Mouse (Mus musculus): ENCODE data around the gene Gm10645. TPM values are rescaled to one million over a fixed set of nuclear protein-coding genes. Genes with fewer than 3 reads are reported as not detected.
A peak's percentile ranks its signal among the peaks of the same experiment; 100 is the strongest.

Gm10645 gene
- polyA plus RNA-seq, 1 experiment from 2014 or later: 0.80 TPM

GRCm38 (mm10) chr8:83167932-83168331, 2.0 kb upstream of the Gm10645 start:
- H3K27ac ChIP-seq (replicated peaks): no peak overlapping the region
- H3K4me3 ChIP-seq: no peak overlapping the region
- peaks cover 36% of the 10 kb centered on the region for H3K27me3 ChIP-seq (replicated peaks)
- H3K4me2 ChIP-seq: no peak overlapping the region
- H3K36me3 ChIP-seq: no peaks in the 10 kb centered on the region
- peaks cover 5% of the 10 kb centered on the region for H3K4me1 ChIP-seq
- no peak for ATAC-seq (ENCODE audit: extremely low read depth, insufficient number of reproducible peaks, low FRiP score, low TSS enrichment)
- no peaks in the 10 kb centered on the region for H3K9me3 ChIP-seq
- WGBS: 48% methylated on average over 3 of the region's 3 CpGs
- H3K9ac ChIP-seq: no peak overlapping the region

GRCm38 (mm10) chr8:83165235-83165930, 587 bp downstream of the Gm10645 start, which contains the start of gene Tbc1d9:
Gene Tbc1d9 (plus strand): TSS chr8:83165352.
- WGBS: under 1% methylated on average over 63 of the region's 63 CpGs
- H3K4me1 ChIP-seq: peaks cover 5% of the 10 kb centered on the region
- ATAC-seq (ENCODE audit: extremely low read depth, insufficient number of reproducible peaks, low FRiP score, low TSS enrichment): peak; percentile 77; the same call in 1 of the 2 replicates

GRCm38 (mm10) chr8:83160613-83161012, 5.4 kb downstream of the Gm10645 start:
- H3K27ac ChIP-seq (replicated peaks): no peak overlapping the region
- peaks cover 27% of the 10 kb centered on the region for H3K27me3 ChIP-seq (replicated peaks)
- ATAC-seq (ENCODE audit: extremely low read depth, insufficient number of reproducible peaks, low FRiP score, low TSS enrichment): no peak
- H3K4me3 ChIP-seq: no peak overlapping the region
- 71% methylated on average over 2 of the region's 2 CpGs for WGBS
- no peaks in the 10 kb centered on the region for H3K9me3 ChIP-seq
- H3K4me2 ChIP-seq: no peak overlapping the region
- H3K9ac ChIP-seq: no peak overlapping the region
- H3K36me3 ChIP-seq: no peaks in the 10 kb centered on the region
- peaks cover 5% of the 10 kb centered on the region for H3K4me1 ChIP-seq

More at GRCm38 (mm10) chr8:83165235-83165930, 587 bp downstream of the Gm10645 start, which contains the start of gene Tbc1d9:
- H3K4me2 ChIP-seq: peak within 1 kb of the TSS; percentile 90
- H3K36me3 ChIP-seq: no peaks in the 10 kb centered on the region
- H3K4me3 ChIP-seq: peak within 1 kb of the TSS; percentile 70
- H3K9ac ChIP-seq: peak within 1 kb of the TSS; percentile 85
- H3K27me3 ChIP-seq (replicated peaks): peaks cover 47% of the 10 kb centered on the region
- H3K27ac ChIP-seq (replicated peaks): peak within 1 kb of the TSS; percentile 70
- H3K9me3 ChIP-seq: no peaks in the 10 kb centered on the region

GRCm38 (mm10) chr8:83159615-83160014, 6.4 kb downstream of the Gm10645 start:
- H3K4me1 ChIP-seq: no peaks in the 10 kb centered on the region
- no peak for ATAC-seq (ENCODE audit: extremely low read depth, insufficient number of reproducible peaks, low FRiP score, low TSS enrichment)
- H3K4me2 ChIP-seq: no peak overlapping the region
- no peaks in the 10 kb centered on the region for H3K9me3 ChIP-seq
- H3K9ac ChIP-seq: no peak overlapping the region
- H3K27ac ChIP-seq (replicated peaks): no peak overlapping the region
- peaks cover 25% of the 10 kb centered on the region for H3K27me3 ChIP-seq (replicated peaks)
- 57% methylated on average over 1 of the region's 1 CpGs for WGBS
- no peaks in the 10 kb centered on the region for H3K36me3 ChIP-seq
- no peak overlapping the region for H3K4me3 ChIP-seq

GRCm38 (mm10) chr8:83158971-83159370, 7.0 kb downstream of the Gm10645 start:
- no peaks in the 10 kb centered on the region for H3K36me3 ChIP-seq
- no peak overlapping the region for H3K9ac ChIP-seq
- H3K9me3 ChIP-seq: no peaks in the 10 kb centered on the region
- 53% methylated on average over 3 of the region's 3 CpGs for WGBS
- H3K4me1 ChIP-seq: no peaks in the 10 kb centered on the region
- H3K27ac ChIP-seq (replicated peaks): no peak overlapping the region
- ATAC-seq (ENCODE audit: extremely low read depth, insufficient number of reproducible peaks, low FRiP score, low TSS enrichment): no peak
- peaks cover 19% of the 10 kb centered on the region for H3K27me3 ChIP-seq (replicated peaks)
- H3K4me3 ChIP-seq: no peak overlapping the region
- H3K4me2 ChIP-seq: no peak overlapping the region

GRCm38 (mm10) chr8:83155110-83155509, 10.9 kb downstream of the Gm10645 start:
- Histone ChIP-seq H3K9me3 (no peaks in the 10 kb centered on the region), H3K4me3 (no peak overlapping the region), H3K9ac (no peak overlapping the region), H3K36me3 (no peaks in the 10 kb centered on the region), H3K4me1 (no peaks in the 10 kb centered on the region), H3K27ac (replicated peaks) (no peak overlapping the region), H3K27me3 (replicated peaks) (no peaks in the 10 kb centered on the region), H3K4me2 (no peak overlapping the region)
- no peak for ATAC-seq (ENCODE audit: extremely low read depth, insufficient number of reproducible peaks, low FRiP score, low TSS enrichment)
- 29% methylated on average over 4 of the region's 4 CpGs for WGBS

GRCm38 (mm10) chr8:83152470-83152869, 13.5 kb downstream of the Gm10645 start:
- Histone ChIP-seq H3K4me2 (no peak overlapping the region), H3K4me3 (no peak overlapping the region), H3K27me3 (replicated peaks) (no peaks in the 10 kb centered on the region), H3K9ac (no peak overlapping the region), H3K36me3 (no peaks in the 10 kb centered on the region), H3K9me3 (no peaks in the 10 kb centered on the region), H3K27ac (replicated peaks) (no peak overlapping the region), H3K4me1 (no peaks in the 10 kb centered on the region)
- ATAC-seq (ENCODE audit: extremely low read depth, insufficient number of reproducible peaks, low FRiP score, low TSS enrichment): no peak
- WGBS: 62% methylated on average over 4 of the region's 4 CpGs

- no peak overlapping the region for H3K27ac ChIP-seq (replicated peaks)
- H3K4me3 ChIP-seq: no peak overlapping the region
- no peaks in the 10 kb centered on the region for H3K9me3 ChIP-seq
- H3K36me3 ChIP-seq: no peaks in the 10 kb centered on the region
- no peak overlapping the region for H3K9ac ChIP-seq
- 55% methylated on average over 2 of the region's 2 CpGs for WGBS
- H3K4me2 ChIP-seq: no peak overlapping the region
- no peaks in the 10 kb centered on the region for H3K4me1 ChIP-seq
- no peak for ATAC-seq (ENCODE audit: extremely low read depth, insufficient number of reproducible peaks, low FRiP score, low TSS enrichment)
- no peaks in the 10 kb centered on the region for H3K27me3 ChIP-seq (replicated peaks)
Observed at GRCm38 (mm10) chr8:83152055-83152454, 13.9 kb downstream of the Gm10645 start.

GRCm38 (mm10) chr8:83149124-83149523, 16.8 kb downstream of the Gm10645 start:
- H3K27ac ChIP-seq (replicated peaks): no peak overlapping the region
- H3K4me3 ChIP-seq: no peak overlapping the region
- H3K36me3 ChIP-seq: no peaks in the 10 kb centered on the region
- H3K27me3 ChIP-seq (replicated peaks): no peaks in the 10 kb centered on the region
- whole genome bisulfite sequencing: 82% methylated on average over 6 of the region's 6 CpGs
- no peak for ATAC-seq (ENCODE audit: extremely low read depth, insufficient number of reproducible peaks, low FRiP score, low TSS enrichment)
- H3K4me2 ChIP-seq: no peak overlapping the region
- H3K9me3 ChIP-seq: no peaks in the 10 kb centered on the region
- no peak overlapping the region for H3K9ac ChIP-seq
- no peaks in the 10 kb centered on the region for H3K4me1 ChIP-seq

GRCm38 (mm10) chr8:83145421-83145820, 20.5 kb downstream of the Gm10645 start:
- no peaks in the 10 kb centered on the region for H3K9me3 ChIP-seq
- no peak overlapping the region for H3K9ac ChIP-seq
- 74% methylated on average over 3 of the region's 3 CpGs for WGBS
- no peaks in the 10 kb centered on the region for H3K27me3 ChIP-seq (replicated peaks)
- no peaks in the 10 kb centered on the region for H3K4me1 ChIP-seq
- no peaks in the 10 kb centered on the region for H3K36me3 ChIP-seq
- no peak for ATAC-seq (ENCODE audit: extremely low read depth, insufficient number of reproducible peaks, low FRiP score, low TSS enrichment)
- H3K4me2 ChIP-seq: no peak overlapping the region
- H3K27ac ChIP-seq (replicated peaks): no peak overlapping the region
- no peak overlapping the region for H3K4me3 ChIP-seq

GRCm38 (mm10) chr8:83144601-83145000, 21.4 kb downstream of the Gm10645 start:
- H3K4me2 ChIP-seq: no peak overlapping the region
- 72% methylated on average over 4 of the region's 4 CpGs for WGBS
- ATAC-seq (ENCODE audit: extremely low read depth, insufficient number of reproducible peaks, low FRiP score, low TSS enrichment): no peak
- no peak overlapping the region for H3K4me3 ChIP-seq
- H3K36me3 ChIP-seq: no peaks in the 10 kb centered on the region
- no peaks in the 10 kb centered on the region for H3K9me3 ChIP-seq
- 0 out of 2 replicates have a peak, but pooled peaks cover 4% of the 10 kb centered on the region for H3K4me1 ChIP-seq
- no peak overlapping the region for H3K27ac ChIP-seq (replicated peaks)
- no peak overlapping the region for H3K9ac ChIP-seq
- no peaks in the 10 kb centered on the region for H3K27me3 ChIP-seq (replicated peaks)

GRCm38 (mm10) chr8:83141358-83141757, 24.6 kb downstream of the Gm10645 start:
- Histone ChIP-seq H3K4me1 (0 out of 2 replicates have a peak, but pooled peaks cover 4% of the 10 kb centered on the region), H3K9ac (no peak overlapping the region), H3K27ac (replicated peaks) (no peak overlapping the region), H3K4me2 (no peak overlapping the region), H3K36me3 (no peaks in the 10 kb centered on the region), H3K9me3 (no peaks in the 10 kb centered on the region), H3K4me3 (no peak overlapping the region), H3K27me3 (replicated peaks) (no peaks in the 10 kb centered on the region)
- WGBS: 75% methylated on average over 5 of the region's 5 CpGs
- no peak for ATAC-seq (ENCODE audit: extremely low read depth, insufficient number of reproducible peaks, low FRiP score, low TSS enrichment)

All from heart, embryonic 13.5 days (tissue).